Mouse (Mus musculus): Measurements from ENCODE around the gene Olfr449. TPM values are rescaled to one million over a fixed set of nuclear protein-coding genes. Genes with fewer than 3 reads are reported as not detected.

Gene Olfr449
- total and polyA plus RNA-seq, 2 experiments from 2014 or later = not detected

GRCm38 (mm10) chr6:42860222-42860819, 26.1 kb downstream of the Olfr449 start:
- peak; percentile 76 for TF ChIP-seq CTCF (IDR thresholded peaks at IDR 0.05; ENCODE audit: low read depth)
- Histone ChIP-seq H3K27ac (no peak overlapping the region), H3K4me2 (ENCODE audit: low read depth, low read length) (no peak overlapping the region), H3K27me3 (ENCODE audit: insufficient read depth, low read length) (no peaks in the 10 kb centered on the region), H3K9ac (replicated peaks; ENCODE audit: low read length) (no peak overlapping the region), H3K36me3 (ENCODE audit: insufficient read depth, low read length) (no peaks in the 10 kb centered on the region), H3K4me1 (ENCODE audit: insufficient read depth, low read length) (no peaks in the 10 kb centered on the region), H3K9me3 (ENCODE audit: low read length) (no peaks in the 10 kb centered on the region), H3K4me3 (ENCODE audit: low read length) (no peak overlapping the region)
- DNase-seq (ENCODE audit: low spot score) = peak; percentile 85
- peak; percentile 69 for ATAC-seq
- 16% methylated on average over 4 of the region's 4 CpGs for WGBS

DNA sequence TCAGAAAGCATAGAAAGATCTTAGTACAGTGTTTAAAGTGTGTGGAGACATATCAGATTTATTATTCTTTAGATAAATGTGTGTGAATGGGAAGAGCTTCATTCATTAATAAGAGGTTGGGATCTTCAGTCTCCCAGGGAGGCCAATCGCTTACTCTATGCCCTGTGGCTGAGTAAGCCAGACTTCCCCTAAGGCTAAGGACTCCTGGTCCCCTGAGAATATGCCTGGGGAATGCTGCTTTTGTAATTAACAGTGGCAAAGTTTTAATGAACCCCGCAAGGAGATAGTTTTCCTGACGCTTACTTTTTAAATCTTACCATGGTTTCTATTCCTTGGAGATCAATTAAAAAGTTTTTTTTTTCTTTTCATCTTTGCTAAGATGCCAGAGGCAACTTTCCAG, 35.5 kb downstream of the Olfr449 start:
- Histone ChIP-seq H3K27me3 (ENCODE audit: insufficient read depth, low read length) (no peaks in the 10 kb centered on the region), H3K9ac (replicated peaks; ENCODE audit: low read length) (no peak overlapping the region), H3K27ac (no peak overlapping the region), H3K4me1 (ENCODE audit: insufficient read depth, low read length) (no peaks in the 10 kb centered on the region), H3K36me3 (ENCODE audit: insufficient read depth, low read length) (no peaks in the 10 kb centered on the region), H3K4me2 (ENCODE audit: low read depth, low read length) (no peak overlapping the region), H3K4me3 (ENCODE audit: low read length) (no peak overlapping the region), H3K9me3 (ENCODE audit: low read length) (no peaks in the 10 kb centered on the region)
- TF ChIP-seq CTCF (IDR thresholded peaks at IDR 0.05; ENCODE audit: low read depth) = no peak
- peak; percentile 27 for DNase-seq (ENCODE audit: low spot score)
- WGBS = 62% methylated on average over 3 of the region's 3 CpGs
- ATAC-seq = no peak

GRCm38 (mm10) chr6:42876323-42876722, 42.1 kb downstream of the Olfr449 start:
- no peak overlapping the region for H3K4me3 ChIP-seq (ENCODE audit: low read length)
- ATAC-seq = no peak
- no peak overlapping the region for H3K9ac ChIP-seq (replicated peaks; ENCODE audit: low read length)
- H3K36me3 ChIP-seq (ENCODE audit: insufficient read depth, low read length) = no peaks in the 10 kb centered on the region
- DNase-seq (ENCODE audit: low spot score) = no peak
- no peaks in the 10 kb centered on the region for H3K9me3 ChIP-seq (ENCODE audit: low read length)
- no peak overlapping the region for H3K4me2 ChIP-seq (ENCODE audit: low read depth, low read length)
- H3K27ac ChIP-seq = no peak overlapping the region
- H3K27me3 ChIP-seq (ENCODE audit: insufficient read depth, low read length) = no peaks in the 10 kb centered on the region
- no peaks in the 10 kb centered on the region for H3K4me1 ChIP-seq (ENCODE audit: insufficient read depth, low read length)
- TF ChIP-seq CTCF (IDR thresholded peaks at IDR 0.05; ENCODE audit: low read depth) = no peak

Other genes starting within 250 kb of the Olfr449 start
- not detected in 2 replicates for gene Tcaf3, start 236.7 kb upstream of the Olfr449 start, total RNA-seq (2014; rRNA removed)
- gene Tcaf3, start 236.7 kb upstream of the Olfr449 start, polyA plus RNA-seq (2015; fragmentation: Nextera tagmentation; extraction: Ambion mirVana) = not detected in 2 replicates
- 2.9 and 4.0 TPM in 2 replicates for gene Tcaf2, start 189.1 kb upstream of the Olfr449 start, total RNA-seq (2014; rRNA removed)
- 2.1 and 2.4 TPM in 2 replicates for gene Tcaf2, start 189.1 kb upstream of the Olfr449 start, polyA plus RNA-seq (2015; fragmentation: Nextera tagmentation; extraction: Ambion mirVana)
- gene Tcaf1, start 124.3 kb upstream of the Olfr449 start, total RNA-seq (2014; rRNA removed) = 262 and 275 TPM in 2 replicates
- gene Tcaf1, start 124.3 kb upstream of the Olfr449 start, polyA plus RNA-seq (2015; fragmentation: Nextera tagmentation; extraction: Ambion mirVana) = 182 and 194 TPM in 2 replicates
- gene Olfr453, start 95.0 kb upstream of the Olfr449 start, total RNA-seq (2014; rRNA removed) = not detected in 2 replicates
- not detected in 2 replicates for gene Olfr453, start 95.0 kb upstream of the Olfr449 start, polyA plus RNA-seq (2015; fragmentation: Nextera tagmentation; extraction: Ambion mirVana)
- gene Olfr38, start 78.0 kb upstream of the Olfr449 start, total RNA-seq (2014; rRNA removed) = not detected in 2 replicates
- gene Olfr38, start 78.0 kb upstream of the Olfr449 start, polyA plus RNA-seq (2015; fragmentation: Nextera tagmentation; extraction: Ambion mirVana) = not detected in 2 replicates
- not detected in 2 replicates for gene Olfr452, start 49.3 kb upstream of the Olfr449 start, total RNA-seq (2014; rRNA removed)
- not detected in 2 replicates for gene Olfr452, start 49.3 kb upstream of the Olfr449 start, polyA plus RNA-seq (2015; fragmentation: Nextera tagmentation; extraction: Ambion mirVana)
- not detected in 2 replicates for gene Olfr450, start 22.4 kb upstream of the Olfr449 start, total RNA-seq (2014; rRNA removed)
- not detected in 2 replicates for gene Olfr450, start 22.4 kb upstream of the Olfr449 start, polyA plus RNA-seq (2015; fragmentation: Nextera tagmentation; extraction: Ambion mirVana)
- not detected in 2 replicates for gene Olfr448, start 56.1 kb downstream of the Olfr449 start, total RNA-seq (2014; rRNA removed)
- gene Olfr448, start 56.1 kb downstream of the Olfr449 start, polyA plus RNA-seq (2015; fragmentation: Nextera tagmentation; extraction: Ambion mirVana) = not detected in 2 replicates
- gene Olfr447, start 74.5 kb downstream of the Olfr449 start, total RNA-seq (2014; rRNA removed) = not detected in 2 replicates
- gene Olfr447, start 74.5 kb downstream of the Olfr449 start, polyA plus RNA-seq (2015; fragmentation: Nextera tagmentation; extraction: Ambion mirVana) = not detected in 2 replicates
- gene Olfr446, start 87.0 kb downstream of the Olfr449 start, total RNA-seq (2014; rRNA removed) = not detected in 2 replicates
- not detected in 2 replicates for gene Olfr446, start 87.0 kb downstream of the Olfr449 start, polyA plus RNA-seq (2015; fragmentation: Nextera tagmentation; extraction: Ambion mirVana)
- gene Olfr444, start 114.7 kb downstream of the Olfr449 start, total RNA-seq (2014; rRNA removed) = not detected in 2 replicates
- gene Olfr444, start 114.7 kb downstream of the Olfr449 start, polyA plus RNA-seq (2015; fragmentation: Nextera tagmentation; extraction: Ambion mirVana) = not detected in 2 replicates